Mouse (Mus musculus): ENCODE results near the gene Larp6.

The Larp6 gene

DNA sequence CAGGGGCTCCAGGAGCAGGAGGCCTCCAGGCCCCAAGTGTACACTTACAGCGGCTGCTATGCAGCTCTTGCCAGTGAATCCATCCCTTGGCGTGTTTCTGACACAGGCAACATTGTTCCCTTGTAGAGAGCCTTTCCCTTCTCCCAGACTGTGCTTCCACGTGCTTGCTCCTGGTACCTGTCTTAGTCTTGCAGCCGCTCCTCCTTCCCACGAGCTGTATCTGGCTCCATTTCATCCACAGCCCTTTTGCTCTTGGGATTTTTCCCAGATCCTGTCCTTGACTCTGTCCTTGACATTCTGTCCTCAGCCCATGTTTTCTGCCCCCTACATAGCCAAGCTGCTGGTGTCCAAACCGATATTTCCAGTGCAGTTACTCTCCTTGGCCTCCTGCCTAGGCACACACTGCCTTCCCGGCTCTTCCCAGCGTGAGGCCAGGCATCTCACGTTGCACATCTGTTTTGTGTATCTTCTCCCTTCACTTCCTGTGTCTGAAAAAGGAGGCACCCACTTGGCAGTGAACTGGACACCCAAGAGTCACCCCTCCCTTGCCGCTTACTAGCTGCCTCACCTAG, 46.7 kb downstream of the Larp6 start:
- in situ Hi-C loops (cut with MboI, MseI) = no loop called here

DNA sequence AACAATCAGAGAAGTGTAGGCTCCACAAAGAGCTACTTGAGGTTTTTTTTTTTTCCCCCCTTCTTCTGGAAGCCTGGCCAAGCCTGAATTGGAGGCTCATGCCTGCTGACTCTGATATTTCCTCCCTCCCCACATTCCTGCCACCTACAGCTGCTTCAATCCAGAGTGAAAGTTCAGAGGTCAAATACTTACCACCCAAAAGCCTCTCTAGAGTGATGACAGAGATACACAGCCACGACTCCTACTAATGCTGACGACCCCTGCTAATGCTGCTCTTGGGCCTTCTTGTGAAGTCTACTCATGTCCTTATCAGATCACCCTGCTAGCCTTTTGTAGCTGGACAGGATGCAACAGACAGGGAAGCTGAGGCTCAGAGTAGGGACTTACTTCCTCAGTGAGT, 52.4 kb downstream of the Larp6 start:
- in situ Hi-C loops (cut with MboI, MseI) = no loop called here

DNA sequence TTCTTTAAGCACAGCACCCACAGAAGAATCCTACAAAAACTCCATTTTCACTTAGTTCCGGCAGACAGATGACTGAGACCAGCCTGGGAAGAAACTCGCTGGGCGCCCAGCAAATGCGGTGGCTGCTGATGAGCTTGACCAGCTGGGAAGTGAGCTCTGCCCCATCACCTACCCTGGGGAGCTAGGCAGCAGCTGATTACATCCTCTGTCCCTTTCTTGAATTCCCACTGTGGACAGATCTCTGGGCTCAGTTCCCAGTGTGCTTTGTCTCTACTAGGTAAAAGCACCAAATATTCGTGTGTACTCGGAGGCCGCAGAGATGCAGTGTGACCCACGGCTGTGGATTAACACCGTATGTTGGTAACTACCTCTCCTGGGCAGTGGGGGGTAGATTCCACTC, 55.6 kb downstream of the Larp6 start:
- in situ Hi-C loops (cut with MboI, MseI) = no loop called here

DNA sequence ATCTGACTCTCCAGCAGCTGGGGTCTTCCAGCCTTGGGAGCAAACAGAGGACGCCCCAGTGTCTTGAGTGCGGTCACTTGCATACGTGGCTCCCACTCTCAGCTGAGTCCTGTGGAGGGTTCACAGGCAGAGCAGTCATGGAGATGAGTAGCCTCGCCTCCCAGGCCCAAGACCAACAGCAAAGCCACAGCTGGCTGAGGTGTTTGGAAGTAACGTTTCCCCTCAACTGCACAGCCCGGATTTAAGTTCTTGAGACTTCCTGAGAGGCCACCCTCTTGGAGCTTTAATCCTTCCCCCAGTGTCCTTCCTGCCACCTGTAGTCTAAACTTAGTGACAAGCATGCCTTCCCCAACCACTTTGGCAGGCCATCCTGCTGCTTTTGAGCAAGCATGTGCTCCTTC, 56.9 kb downstream of the Larp6 start:
- in situ Hi-C loops (cut with MboI, MseI) = loop anchor here (10.0 kb wide), 1 partner anchor 1025 kb away; no protein-coding TSS in a partner anchor

DNA sequence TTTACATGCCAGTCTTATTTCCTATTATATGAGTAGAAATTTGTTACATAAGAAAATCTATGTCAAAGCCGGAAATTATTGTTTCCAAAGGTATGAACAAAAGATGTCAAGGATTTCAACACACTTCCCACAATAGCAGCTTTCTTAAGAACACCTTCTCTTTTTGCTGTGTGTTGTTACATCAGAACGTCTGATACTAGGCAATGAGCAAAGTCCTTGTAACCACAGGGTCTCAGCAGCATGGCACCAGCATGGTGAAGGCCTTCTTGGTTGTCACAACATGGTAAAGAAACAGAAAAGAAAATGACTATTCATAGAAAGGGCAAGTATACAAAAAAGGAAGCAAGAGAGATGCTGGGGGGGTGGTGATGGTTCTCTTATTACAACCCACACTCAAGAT, 60.9 kb downstream of the Larp6 start:
- in situ Hi-C loops (cut with MboI, MseI) = loop anchor here (10.0 kb wide), 1 partner anchor 1021 kb away; no protein-coding TSS in a partner anchor

DNA sequence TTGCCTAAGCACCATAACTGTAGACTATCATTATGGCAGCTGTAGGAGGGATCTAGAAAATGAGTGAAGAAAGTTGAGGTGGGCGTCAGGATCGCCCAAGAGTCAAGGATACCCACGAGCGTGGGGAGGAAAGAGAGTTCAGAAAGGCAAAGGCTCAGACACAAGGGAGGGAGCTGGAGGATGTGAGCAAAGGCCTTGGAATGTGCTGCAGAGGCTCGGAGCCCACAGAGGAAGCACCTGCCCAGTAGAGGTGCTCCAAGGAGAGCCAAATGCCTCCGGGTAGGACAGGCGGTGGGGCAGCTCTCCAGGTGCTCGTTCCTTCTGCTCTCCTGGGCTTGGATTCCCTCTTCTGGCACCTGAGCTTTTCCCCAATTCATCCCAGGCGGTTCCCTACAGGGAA, 64.1 kb downstream of the Larp6 start:
- in situ Hi-C loops (cut with MboI, MseI) = loop anchor here (10.0 kb wide), 1 partner anchor 1018 kb away; no protein-coding TSS in a partner anchor

DNA sequence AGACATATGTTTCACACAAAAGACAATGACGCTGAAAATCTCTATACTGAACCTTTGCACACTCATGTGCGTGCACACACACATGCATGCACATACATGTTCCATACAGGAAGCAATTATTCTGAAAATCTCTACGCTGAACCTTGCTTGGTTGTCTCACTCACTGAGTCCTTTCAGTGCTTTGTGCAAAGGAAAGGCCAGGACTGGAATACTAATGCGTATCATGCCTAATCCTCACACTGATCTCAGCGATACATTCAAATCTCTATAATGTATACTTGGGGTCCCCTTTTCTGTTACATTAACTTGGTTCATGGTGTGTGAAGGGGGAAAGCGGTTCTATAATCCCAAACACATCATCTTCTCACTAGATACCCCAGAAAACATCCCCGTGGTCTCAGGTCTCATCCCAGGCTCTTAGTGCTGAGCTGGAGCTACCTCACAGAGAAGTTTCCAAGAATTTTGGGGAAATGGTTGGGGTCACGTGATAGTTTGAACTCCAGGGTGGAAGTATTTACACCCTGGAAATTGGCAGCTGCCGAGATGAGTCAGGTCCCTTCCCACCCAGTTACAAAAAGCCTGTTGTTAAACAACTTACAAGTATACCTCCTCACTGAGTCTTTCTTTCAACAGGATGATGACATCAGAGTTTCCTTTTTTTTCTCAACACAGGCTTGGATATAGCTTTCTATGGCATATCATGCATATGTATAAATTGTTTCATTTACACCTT, 69.4 kb downstream of the Larp6 start:
- in situ Hi-C loops (cut with MboI, MseI) = no loop called here

DNA sequence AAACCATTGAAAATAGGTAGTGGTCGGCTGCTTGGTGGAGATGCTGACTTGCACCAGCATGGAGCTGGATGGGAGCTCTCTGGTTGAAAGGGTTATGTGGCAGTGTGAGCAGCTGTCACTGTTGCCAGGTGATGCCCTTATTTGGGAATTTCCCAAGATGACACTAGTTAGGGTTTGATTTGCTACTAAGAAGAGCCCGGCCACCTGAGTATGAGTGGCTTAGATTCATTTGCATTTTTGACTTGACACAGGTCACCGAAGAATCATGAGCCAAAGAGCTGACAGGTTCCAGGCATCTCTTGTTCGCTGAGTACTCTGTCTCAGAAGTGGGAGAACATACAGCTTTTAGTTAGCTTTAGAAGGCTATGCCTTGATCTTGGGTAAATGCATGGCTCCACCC, 72.3 kb downstream of the Larp6 start:
- in situ Hi-C loops (cut with MboI, MseI) = no loop called here

DNA sequence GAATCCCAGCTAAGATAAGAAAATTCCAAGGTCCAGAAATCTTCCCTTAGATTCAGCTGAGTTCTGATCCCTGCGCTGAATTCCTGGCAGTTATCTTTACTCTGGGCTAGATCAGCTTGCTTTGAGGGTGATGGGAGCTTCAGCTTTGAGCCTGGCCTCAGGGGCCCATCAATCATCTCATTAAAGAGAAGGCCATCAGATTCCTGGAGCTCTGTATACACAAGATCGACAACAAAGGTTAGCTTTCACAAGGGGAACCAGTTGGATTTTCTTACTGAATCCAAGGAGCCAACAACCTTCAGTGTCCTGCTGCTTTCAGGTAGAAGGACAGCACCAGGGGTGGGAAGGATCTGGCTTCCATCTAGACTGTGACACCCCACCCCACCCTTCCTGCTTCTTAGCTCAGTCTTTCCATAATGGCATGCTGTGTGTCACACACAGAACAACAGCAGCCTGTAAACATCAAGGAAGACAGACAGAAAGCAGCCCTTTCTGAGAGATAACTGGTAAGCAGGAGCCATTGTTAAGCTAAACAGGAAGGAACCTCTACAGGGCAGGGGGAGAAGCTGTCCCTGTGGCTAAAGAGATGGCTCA, 74.8 kb downstream of the Larp6 start:
- in situ Hi-C loops (cut with MboI, MseI) = no loop called here

All from regulatory T cell (primary cell).